Mouse (Mus musculus): ENCODE results near the gene Wfdc17.

Gene Wfdc17

DNA sequence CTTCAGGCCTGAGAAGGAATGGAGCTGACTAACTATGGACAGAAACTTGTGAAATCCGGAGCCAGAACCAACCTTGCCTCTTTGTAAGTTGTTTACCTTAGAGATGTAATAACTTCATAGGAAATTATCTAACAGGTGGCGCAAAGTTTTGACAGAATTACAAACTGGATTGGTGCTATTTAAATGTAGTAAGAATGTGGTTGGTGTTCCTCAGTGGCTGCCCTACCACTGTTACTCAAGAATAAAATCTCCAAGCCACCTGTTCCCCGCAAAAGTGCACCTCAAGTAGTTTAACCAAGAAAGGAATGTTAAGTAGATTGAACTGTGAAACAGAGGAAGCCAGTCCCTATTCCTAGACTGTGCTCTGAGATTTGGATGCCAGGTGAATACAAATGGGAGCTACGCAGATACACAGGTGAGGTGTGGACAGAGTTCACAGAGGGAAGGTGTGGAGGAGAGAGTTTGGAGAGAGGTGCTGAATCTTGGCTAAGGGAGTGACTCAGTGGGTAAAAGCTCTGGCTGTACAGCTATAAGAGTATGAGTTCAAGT, 36.7 kb downstream of the Wfdc17 start:
- DNase-seq (ENCODE audit: low read depth, low spot score): no peak

DNA sequence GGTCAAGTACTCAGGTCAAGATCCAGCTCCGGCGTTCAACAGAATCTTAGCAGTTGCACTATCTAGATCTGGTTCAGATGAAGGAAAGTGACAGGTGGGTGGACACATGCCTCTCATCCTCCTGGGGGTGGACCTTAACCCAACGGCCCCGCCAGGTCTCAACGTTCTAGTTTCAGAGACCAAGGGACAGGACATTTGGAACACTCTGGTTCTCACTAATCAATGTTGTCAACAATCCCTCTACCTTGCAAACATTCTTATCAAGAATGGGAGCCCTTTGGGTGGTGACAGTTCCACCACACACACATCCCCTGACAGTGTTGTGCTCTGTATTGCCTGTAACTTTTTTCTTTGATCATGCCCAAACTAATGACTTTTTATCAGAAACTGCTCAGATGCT, 38.0 kb downstream of the Wfdc17 start:
- no peak for DNase-seq (ENCODE audit: low read depth, low spot score)

DNA sequence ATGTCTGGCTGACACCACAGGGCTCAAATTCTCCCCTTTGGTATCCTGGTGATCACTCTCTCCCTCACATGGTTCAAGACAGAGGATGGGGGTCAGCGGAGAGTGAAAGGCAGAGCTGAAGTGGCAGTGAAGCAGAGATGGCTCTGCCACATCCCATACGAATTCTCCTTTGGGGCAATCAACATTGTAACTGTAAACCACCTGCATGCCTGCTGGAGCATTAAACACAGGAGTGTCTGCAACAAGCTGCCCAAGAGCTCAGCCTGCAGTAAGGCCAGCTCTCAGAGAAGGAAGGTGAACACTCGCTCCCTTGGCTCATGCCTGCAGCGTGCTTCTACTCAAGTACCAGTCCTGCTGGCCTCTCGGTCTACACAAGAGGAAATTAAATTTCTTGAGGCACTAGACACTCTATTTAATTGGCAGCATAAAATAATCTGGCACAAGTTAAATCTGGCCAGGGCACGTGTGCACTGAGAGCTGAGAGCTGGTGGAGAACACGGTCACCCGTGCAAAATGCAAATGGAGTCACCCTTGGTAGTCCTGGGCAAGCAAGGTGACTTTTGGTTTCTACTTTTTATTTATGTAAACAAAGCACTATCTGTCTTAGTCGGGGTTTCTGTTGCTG, 39.1 kb downstream of the Wfdc17 start:
- peak; percentile 91 for DNase-seq (ENCODE audit: low read depth, low spot score)

GRCm38 (mm10) chr11:83743525-83743924, 39.7 kb downstream of the Wfdc17 start:
- DNase-seq (ENCODE audit: low read depth, low spot score): no peak

DNA sequence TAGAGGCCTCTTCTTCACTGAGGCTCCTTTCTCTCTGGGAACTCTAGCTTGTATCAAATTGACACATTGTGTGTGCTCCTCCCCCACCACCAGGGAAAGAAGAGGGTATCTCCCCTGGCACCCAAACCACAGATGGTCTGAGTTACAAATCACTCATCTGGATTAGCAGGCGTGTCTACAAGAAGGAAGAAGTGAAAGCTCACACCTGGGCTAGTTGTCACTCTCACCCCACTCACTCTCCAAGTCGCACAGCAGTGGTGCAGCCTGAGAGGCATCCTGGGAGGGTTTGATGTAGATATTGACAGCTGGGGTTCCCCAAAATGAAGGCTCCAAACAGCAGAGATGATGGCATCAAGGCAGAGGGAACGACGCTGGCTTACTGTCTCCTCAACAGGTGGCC, 42.4 kb downstream of the Wfdc17 start:
- DNase-seq (ENCODE audit: low read depth, low spot score): peak; percentile 94

GRCm38 (mm10) chr11:83746681-83747080, 42.9 kb downstream of the Wfdc17 start, which contains the start of gene Wfdc21:
TSS of gene Wfdc21 (plus strand) at chr11:83746940.
- no peak for DNase-seq (ENCODE audit: low read depth, low spot score)

DNA sequence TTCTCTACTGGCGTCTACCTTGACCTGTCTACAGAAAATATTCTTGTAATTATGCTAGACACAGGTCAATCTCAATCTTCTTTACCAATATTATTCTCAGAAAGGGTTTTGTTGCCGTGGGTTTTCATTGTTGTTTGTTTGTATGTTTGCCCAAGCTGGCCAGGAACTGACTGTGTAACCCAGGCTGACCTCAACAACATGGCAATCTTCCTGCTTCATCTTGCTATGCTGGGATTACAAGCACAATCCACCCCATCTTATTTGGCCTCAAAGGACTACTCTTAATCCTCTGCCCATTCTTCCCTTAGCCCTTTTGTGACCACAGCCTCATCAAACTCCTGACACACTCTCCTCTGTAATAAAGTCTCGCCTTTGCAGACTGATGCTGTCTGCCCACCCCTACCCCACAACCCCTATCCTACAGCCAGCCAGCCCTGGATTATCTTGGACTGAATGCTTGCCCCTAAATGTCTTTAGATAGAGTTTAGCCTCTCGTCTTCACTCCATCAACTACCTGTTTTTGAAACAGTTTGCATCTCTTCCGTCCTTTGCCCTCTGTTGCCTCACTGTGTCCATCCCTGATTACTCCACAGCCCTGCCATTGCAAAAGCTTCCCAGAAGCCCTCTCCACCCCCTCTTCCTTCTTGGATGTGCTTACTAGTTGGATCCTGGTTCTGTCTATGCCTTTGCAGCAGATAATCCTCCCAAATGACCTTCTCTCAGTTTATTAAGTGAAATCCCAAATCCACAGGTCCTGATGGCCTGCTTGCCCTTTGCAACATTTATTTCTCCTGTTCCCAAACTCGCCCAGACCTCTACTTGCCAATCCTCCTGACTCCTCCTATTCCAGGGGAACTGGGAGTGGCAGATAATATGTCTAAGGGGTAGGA, 43.8 kb downstream of the Wfdc17 start:
- no peak for DNase-seq (ENCODE audit: low read depth, low spot score)

GRCm38 (mm10) chr11:83753581-83754181, 49.9 kb downstream of the Wfdc17 start, which contains the start of gene Heatr6:
TSS of gene Heatr6 (plus strand) at chr11:83753696.
- peak; percentile 94 for DNase-seq (ENCODE audit: low read depth, low spot score)

GRCm38 (mm10) chr11:83754227-83754626, 50.4 kb downstream of the Wfdc17 start:
- DNase-seq (ENCODE audit: low read depth, low spot score): no peak
